8 mouse cellular contexts compared by ENCODE assay signal in genomic region chr11:19971954-19972750, GRCm38 (mm10). TPM values are rescaled to one million over a fixed set of nuclear protein-coding genes. Genes with fewer than 3 reads are reported as not detected.
A peak's percentile ranks its signal among the peaks of the same experiment; 100 is the strongest.
DNase-seq lines count a peak whose midpoint lies in the region; ATAC-seq and TF ChIP-seq lines count a peak whose summit lies in the region.

No protein-coding gene starts in this region.

- H3K27ac ChIP-seq in midbrain, postnatal 0 days (ENCODE audit: low read depth, low read length): no peak overlapping the region
- no peak overlapping the region for H3K27ac ChIP-seq in midbrain, embryonic 15.5 days
- H3K27ac ChIP-seq in thymus, adult 2 months (ENCODE audit: control insufficient read depth, insufficient read depth, low read length): no peak overlapping the region

- ATAC-seq in frontal cortex, adult (ENCODE audit: low TSS enrichment): peak; percentile 51
- no peak for ATAC-seq in midbrain, postnatal 0 days (ENCODE audit: low FRiP score)
- no peak; the same call in 1 of the 2 replicates for ATAC-seq in midbrain, embryonic 15.5 days (replicated peaks)
- peak; percentile 84 for ATAC-seq in granulocyte monocyte progenitor cell, adult 5-6 weeks (replicated peaks; ENCODE audit: poor library complexity, severe bottlenecking)
- peak; percentile 78 for ATAC-seq in monocyte, adult 5-6 weeks (replicated peaks; ENCODE audit: insufficient number of reproducible peaks, low FRiP score, low TSS enrichment, poor library complexity, severe bottlenecking)

- TF ChIP-seq POLR2A in thymus, adult 2 months (IDR thresholded peaks at IDR 0.05; ENCODE audit: control insufficient read depth, extremely low read depth, insufficient read depth, low read length, poor library complexity): no peak

- H3K4me1 ChIP-seq in midbrain, postnatal 0 days (ENCODE audit: insufficient read depth, low read length): no peaks in the 10 kb centered on the region
- H3K4me1 ChIP-seq in midbrain, embryonic 15.5 days: peaks cover 10% of the 10 kb centered on the region; the same call in 1 of the 2 replicates
- H3K4me1 ChIP-seq in thymus, adult 2 months (replicated peaks; ENCODE audit: control insufficient read depth, insufficient read depth, low read length): peaks cover 4% of the 10 kb centered on the region; the same call in 1 of the 2 replicates

- H3K4me2 ChIP-seq in midbrain, postnatal 0 days (ENCODE audit: low read depth, low read length, poor library complexity, severe bottlenecking): no peak overlapping the region
- no peak overlapping the region for H3K4me2 ChIP-seq in midbrain, embryonic 15.5 days

- no peak for DNase-seq in frontal cortex, postnatal 10 days (ENCODE audit: low spot score in 2 of 2)
- no peak for DNase-seq in midbrain, postnatal 0 days (ENCODE audit: low spot score)
- DNase-seq in thymus, adult 2 months: no peak
- no peak for DNase-seq in ovary, adult 18-20 months (ENCODE audit: low spot score)

- 84% methylated on average over 4 of the region's 4 CpGs for WGBS in midbrain, postnatal 0 days
- WGBS in midbrain, embryonic 15.5 days: 91% methylated on average over 4 of the region's 4 CpGs
- WGBS in thymus, adult 2 months: 94% methylated on average over 4 of the region's 4 CpGs

- H3K36me3 ChIP-seq in midbrain, postnatal 0 days (ENCODE audit: insufficient read depth, low read length): no peaks in the 10 kb centered on the region
- H3K36me3 ChIP-seq in midbrain, embryonic 15.5 days (replicated peaks): no peaks in the 10 kb centered on the region
- no peaks in the 10 kb centered on the region for H3K36me3 ChIP-seq in thymus, adult 2 months (ENCODE audit: control insufficient read depth, insufficient read depth, low read length)

- H3K9me3 ChIP-seq in midbrain, postnatal 0 days (ENCODE audit: low read length): no peaks in the 10 kb centered on the region
- H3K9me3 ChIP-seq in midbrain, embryonic 15.5 days: no peaks in the 10 kb centered on the region

- TF ChIP-seq CTCF in midbrain, postnatal 0 days (IDR thresholded peaks at IDR 0.05): peak; percentile 60
- TF ChIP-seq CTCF in thymus, adult 2 months (IDR thresholded peaks at IDR 0.05; ENCODE audit: borderline replicate concordance, control insufficient read depth, extremely low read depth, insufficient read depth, low read length, poor library complexity): no peak

- no peak overlapping the region for H3K4me3 ChIP-seq in midbrain, postnatal 0 days (ENCODE audit: low read depth, low read length)
- no peak overlapping the region for H3K4me3 ChIP-seq in midbrain, embryonic 15.5 days
- H3K4me3 ChIP-seq in thymus, adult 2 months (ENCODE audit: control insufficient read depth, insufficient read depth, low read length): no peak overlapping the region

- H3K27me3 ChIP-seq in midbrain, postnatal 0 days (ENCODE audit: insufficient read depth, low read length): no peaks in the 10 kb centered on the region
- no peaks in the 10 kb centered on the region for H3K27me3 ChIP-seq in midbrain, embryonic 15.5 days (replicated peaks)
- no peaks in the 10 kb centered on the region for H3K27me3 ChIP-seq in thymus, adult 2 months (ENCODE audit: control insufficient read depth, insufficient read depth, low read length)

- H3K9ac ChIP-seq in midbrain, postnatal 0 days (replicated peaks; ENCODE audit: low read length, poor library complexity, severe bottlenecking): no peak overlapping the region
- H3K9ac ChIP-seq in midbrain, embryonic 15.5 days: no peak overlapping the region

RNA-seq across cellular contexts. Expression of gene Spred2, which starts 48.0 kb away (rescaled TPM):
- total RNA-seq in midbrain, postnatal 0 days (2014; rRNA removed): 12.9 and 17.0 TPM in 2 replicates
- 5.7 and 6.2 TPM in 2 replicates for polyA plus RNA-seq in midbrain, postnatal 0 days (2015; fragmentation: Nextera tagmentation; extraction: Ambion mirVana)
- 6.1 and 6.2 TPM in 2 replicates for polyA plus RNA-seq in midbrain, embryonic 15.5 days (2015; fragmentation: Nextera tagmentation; extraction: Ambion mirVana)
- total RNA-seq in granulocyte monocyte progenitor cell, adult 5-6 weeks (2014; fragmentation: Nextera tagmentation): 16.8 and 19.4 TPM in 2 replicates
- 4.6 and 6.8 TPM in 2 replicates for total RNA-seq in granulocyte monocyte progenitor cell, adult 5-6 weeks (2017)
- total RNA-seq in monocyte, adult 5-6 weeks (2017): 4.4 to 10.0 TPM (median 6.4 TPM) in 3 replicates
- polyA plus RNA-seq in thymus, adult 2 months (2012; rRNA removed): 25.4 and 34.0 TPM in 2 replicates

Comparison
In these comparisons a context has a peak if more than half of its experiments do, and no peak if none do; other contexts are left out.
1. ATAC-seq: peak in frontal cortex, adult (single experiment), granulocyte monocyte progenitor cell, adult 5-6 weeks (single experiment) and monocyte, adult 5-6 weeks (single experiment); none in midbrain, postnatal 0 days (single experiment) and midbrain, embryonic 15.5 days (single experiment).